Mouse (Mus musculus): ENCODE results near the gene Tspan32.

DNA sequence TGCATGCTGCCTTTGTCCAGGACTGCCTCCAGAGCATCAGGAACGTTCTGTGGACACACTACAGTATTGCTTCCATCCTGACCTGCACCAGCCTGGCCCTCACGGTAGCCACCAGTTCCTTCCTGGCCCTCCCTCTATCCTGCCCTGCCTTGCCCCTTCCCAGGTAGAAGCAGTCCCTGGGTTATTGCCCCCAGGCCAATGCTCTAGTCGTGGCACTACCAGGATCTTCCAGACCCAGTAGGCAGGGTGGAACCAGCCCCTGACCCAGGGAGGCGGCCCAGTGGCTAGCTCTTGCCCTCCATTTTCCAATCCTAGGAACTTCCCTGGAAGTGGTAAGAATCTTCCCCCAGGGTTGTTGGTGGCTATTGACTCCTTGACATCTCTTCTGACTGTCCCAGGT lies 12.3 kb downstream of the Tspan32 start:
- TF ChIP-seq CTCF (conservative IDR thresholded peaks at IDR 0.05; ENCODE audit: low read length) (no peak), POU5F1 (IDR thresholded peaks at IDR 0.05; ENCODE audit: borderline replicate concordance, low read length) (no peak), NANOG (IDR thresholded peaks at IDR 0.05; ENCODE audit: borderline replicate concordance, low read length) (no peak)
